Mouse (Mus musculus) gastrocnemius, adult 2 months (tissue): ENCODE data around the gene Insrr. TPM values are rescaled to one million over a fixed set of nuclear protein-coding genes. Genes with fewer than 3 reads are reported as not detected.
"Not testable (repeated sequence)": the region's sequence is repeated elsewhere in the genome, so short reads cannot be mapped to it uniquely, and the experiment has no call there.

Experiments
- DNase-seq: peaks from one replicate; pipeline ENCODE4 v3.0.0; 2022
- H3K27ac ChIP-seq: fragments of 200-600 bp; 2 replicates; pipeline ENCODE4 v1.8.1; 2022; ENCODE audit warnings: mild to moderate bottlenecking
- H3K4me3 ChIP-seq: fragments of 200-600 bp; 2 replicates; pipeline ENCODE4 v1.8.1; 2022; ENCODE audit warnings: mild to moderate bottlenecking, moderate library complexity
- CTCF ChIP-seq: fragments of 200-600 bp; IDR thresholded peaks from 2 replicates; pipeline ENCODE4 v1.8.1; 2022; ENCODE audit warnings: antibody characterized with exemption, mild to moderate bottlenecking, moderate library complexity
- intact Hi-C: fragments of 180-260 bp; cut with DNase I; formaldehyde crosslinking; loops from one replicate; pipeline ENCODE4 v1.15.1; 2025
- total RNA-seq, 2 experiments: library from RNA; stranded (reverse); gene quantifications; 2 replicates each; pipeline ENCODE4 v1.2.3; 2021

Insrr gene
- total RNA-seq, 2 experiments from 2014 or later = not detected

- no peak overlapping the region for H3K4me3 ChIP-seq
- no peak overlapping the region for H3K27ac ChIP-seq
- no peak for DNase-seq
- intact Hi-C loops = no loop called here
- TF ChIP-seq CTCF = no peak
These were observed 52.4 kb downstream of the Insrr start for GRCm38 (mm10) chr3:87849117-87849516.

DNA sequence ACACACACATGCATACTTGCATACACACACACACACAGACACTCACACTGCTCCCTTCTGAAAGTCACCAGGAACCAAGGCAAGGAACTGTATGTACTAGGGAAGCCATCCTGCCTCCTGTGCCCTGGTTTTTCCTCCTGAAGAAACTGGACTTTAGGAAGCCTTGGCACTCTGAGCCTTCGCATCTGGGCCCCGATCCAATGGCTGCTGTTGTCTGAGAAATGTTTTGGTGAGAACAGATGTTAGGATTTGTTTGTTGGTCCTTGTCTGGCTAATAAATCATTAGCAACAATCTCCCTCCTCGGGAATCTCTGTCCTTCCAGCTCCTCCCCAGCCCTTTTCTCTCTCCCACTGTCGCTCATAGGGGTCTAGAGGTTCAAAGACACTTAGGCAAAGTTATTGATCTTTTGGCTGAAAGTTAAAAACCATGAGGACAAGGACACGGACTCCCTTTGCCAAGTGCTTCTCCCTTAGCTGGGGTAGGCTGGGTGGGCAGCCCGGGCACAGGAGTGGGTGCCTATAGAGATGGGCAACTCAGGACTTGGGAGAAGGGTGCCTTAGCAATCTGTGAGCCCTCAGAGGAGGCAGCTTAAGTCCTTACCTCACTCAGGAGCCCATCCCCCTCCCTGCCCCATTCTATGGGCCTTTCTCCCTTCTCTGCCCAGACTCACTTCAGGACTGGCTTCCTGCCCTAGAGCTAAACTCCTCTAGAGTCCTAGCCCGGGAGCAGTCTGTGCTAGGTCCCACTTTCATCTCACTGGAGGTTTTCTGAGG, 58.2 kb downstream of the Insrr start:
- intact Hi-C loops = no loop called here
- peak; percentile 40 for DNase-seq
- no peak for TF ChIP-seq CTCF
- Histone ChIP-seq H3K4me3 (no peak overlapping the region), H3K27ac (no peak overlapping the region)

DNA sequence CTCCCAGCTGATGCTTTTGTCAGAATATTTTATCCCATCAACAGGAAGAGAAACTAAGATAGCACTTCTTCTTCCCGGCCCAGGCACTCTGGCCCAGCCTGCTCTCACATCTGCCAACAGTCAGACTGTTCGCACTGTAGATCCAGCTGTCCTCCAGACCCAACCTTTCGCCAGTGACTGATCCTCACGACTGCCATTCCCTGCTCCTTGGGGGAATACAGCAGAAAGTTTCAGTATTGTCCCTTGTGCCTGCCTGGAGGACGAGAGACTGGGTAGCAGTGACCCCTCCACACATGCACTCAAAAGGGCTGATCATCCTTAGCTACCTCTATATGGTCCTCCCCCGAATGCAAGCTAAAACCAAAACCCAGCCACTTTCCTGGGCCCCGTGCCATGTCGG, 59.2 kb downstream of the Insrr start:
- H3K27ac ChIP-seq = no peak overlapping the region
- DNase-seq = no peak
- intact Hi-C loops = no loop called here
- no peak overlapping the region for H3K4me3 ChIP-seq
- no peak for TF ChIP-seq CTCF

- intact Hi-C loops = no loop called here
- no peak for TF ChIP-seq CTCF
- Histone ChIP-seq H3K4me3 (no peak overlapping the region), H3K27ac (no peak overlapping the region)
- no peak for DNase-seq
These were observed 60.9 kb downstream of the Insrr start for GRCm38 (mm10) chr3:87857666-87858065.

DNA sequence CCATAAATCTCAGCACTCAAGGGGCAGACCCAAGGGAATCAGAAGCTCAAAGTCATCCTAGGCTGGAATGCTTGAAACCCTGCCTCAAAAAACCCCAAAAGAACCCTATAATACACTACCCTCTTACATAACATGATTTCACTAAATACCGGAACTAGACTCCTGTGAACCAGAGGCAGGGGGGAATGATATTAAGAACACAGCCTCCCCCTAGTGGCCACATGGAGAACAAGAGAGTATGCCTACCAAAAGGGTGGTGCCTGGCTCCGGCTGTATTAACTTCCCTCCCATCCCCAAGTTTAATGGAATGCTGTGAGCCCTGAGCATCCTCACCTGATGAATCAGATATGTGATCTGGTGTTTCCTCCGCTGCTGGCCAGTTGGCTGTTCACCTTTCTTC, 63.1 kb downstream of the Insrr start:
- DNase-seq = peak; percentile 52

DNA sequence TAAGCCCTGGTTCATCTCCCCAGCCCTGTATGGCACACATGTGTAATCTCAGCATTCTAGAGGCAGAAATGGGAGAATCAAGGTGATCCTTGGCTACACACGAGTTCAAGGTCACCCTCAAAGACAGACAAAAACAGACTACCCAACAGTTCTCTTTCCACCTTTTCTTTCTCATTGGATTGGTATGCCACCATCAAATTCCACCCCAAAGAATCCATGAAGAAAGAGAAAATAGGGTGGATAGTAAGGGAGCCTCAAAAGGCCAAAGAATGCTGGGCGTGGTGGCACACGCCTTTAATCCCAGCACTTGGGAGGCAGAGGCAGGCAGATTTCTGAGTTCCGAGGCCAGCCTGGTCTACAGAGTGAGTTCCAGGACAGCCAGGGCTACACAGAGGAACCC, 67.4 kb downstream of the Insrr start:
- DNase-seq, intact Hi-C loops, H3K27ac ChIP-seq, H3K4me3 ChIP-seq: not testable (repeated sequence)

More for the DNA sequence above, 63.1 kb downstream of the Insrr start:
- H3K27ac ChIP-seq = 0 out of 2 replicates have a peak overlapping the region, but pooled peaks have one; percentile 48
- TF ChIP-seq CTCF = peak; percentile 86
- no peak overlapping the region for H3K4me3 ChIP-seq
- intact Hi-C loops = no loop called here

Other genes with a start within 250 kb of the Insrr start
- gene Arhgef11, start 179.4 kb upstream of the Insrr start, total RNA-seq = 10 to 100 TPM; 16.5 to 17.3 TPM
- gene Lrrc71, start 48.3 kb upstream of the Insrr start, total RNA-seq = under 1 TPM; 0.06 to 0.28 TPM
- not detected for gene Ntrk1, start 1.8 kb upstream of the Insrr start, total RNA-seq
- 1 to 10 TPM; 6.3 to 8.4 TPM for gene Pear1, start 27.4 kb downstream of the Insrr start, total RNA-seq
- gene Sh2d2a, start 49.8 kb downstream of the Insrr start, total RNA-seq = not detected
- 10 to 100 TPM; 45.5 to 52.8 TPM for gene Prcc, start 88.7 kb downstream of the Insrr start, total RNA-seq
- gene Hdgf, start 109.4 kb downstream of the Insrr start, total RNA-seq = 100 to 1,000 TPM; 212 to 228 TPM
- 10 to 100 TPM; 44.1 to 50.2 TPM for gene Mrpl24, start 122.6 kb downstream of the Insrr start, total RNA-seq
- 1 to 10 TPM; 7.6 to 8.1 TPM for gene Isg20l2, start 133.4 kb downstream of the Insrr start, total RNA-seq
- gene Rrnad1, start 133.8 kb downstream of the Insrr start, total RNA-seq = 1 to 10 TPM; 4.7 to 5.0 TPM
- under 1 TPM in 1 of 2 experiments, not detected in 1; 0.42 TPM for gene Crabp2, start 151.7 kb downstream of the Insrr start, total RNA-seq
- 10 to 100 TPM in 1 of 2 experiments, 1 to 10 TPM in 1; 9.1 to 17.2 TPM for gene Nes, start 174.1 kb downstream of the Insrr start, total RNA-seq
- not detected for gene Bcan, start 203.3 kb downstream of the Insrr start, total RNA-seq
- gene Hapln2, start 230.6 kb downstream of the Insrr start, total RNA-seq = not detected
- gene Gpatch4, start 246.2 kb downstream of the Insrr start, total RNA-seq = 10 to 100 TPM; 17.9 to 19.6 TPM